In the genomic region with DNA sequence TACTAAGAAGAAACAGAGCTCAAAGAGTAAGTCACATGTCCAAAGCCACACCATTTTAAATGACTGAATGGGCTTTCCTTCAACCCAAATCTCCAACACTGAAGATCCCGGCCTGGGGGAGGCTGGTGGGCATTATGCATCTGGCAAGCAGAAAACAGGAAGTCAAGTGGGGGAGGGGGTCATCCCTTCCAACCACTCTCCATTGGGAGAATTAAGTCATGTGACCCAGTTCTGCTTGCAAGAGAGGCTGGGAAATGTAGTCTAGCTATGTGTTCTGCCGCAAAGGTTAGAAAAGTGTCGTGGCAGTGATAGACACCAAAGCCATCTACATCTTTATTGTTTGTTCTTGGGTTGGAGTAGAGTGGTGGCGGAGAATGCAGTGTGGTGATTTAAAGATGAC, we compare ENCODE assay signal across 16 mouse cellular contexts.
DNase-seq lines count a peak whose midpoint lies in the region; ATAC-seq and TF ChIP-seq lines count a peak whose summit lies in the region.
"Had no signal": no experiment of that assay in that cellular context is flagged by ENCODE, and none has a peak within 500 bp of the region (broad histone marks: within the 10 kb centered on the region; RNA-seq: fewer than 3 reads in every experiment).

No protein-coding gene starts in this region.

- H3K4me1 ChIP-seq in MEL (ENCODE audit: control insufficient read depth in 1 of 2, insufficient read depth in 2 of 2, low read length in 2 of 2) = no peaks in the 10 kb centered on the region
- H3K4me1 ChIP-seq in hindbrain, embryonic 12.5 days = no peaks in the 10 kb centered on the region
- no peaks in the 10 kb centered on the region for H3K4me1 ChIP-seq in midbrain, embryonic 15.5 days
- H3K4me1 ChIP-seq: liver, embryonic 15.5 days had no signal

- no peak overlapping the region for H3K9ac ChIP-seq in MEL (ENCODE audit: control insufficient read depth, low read depth, low read length, poor library complexity, severe bottlenecking)
- no peak overlapping the region for H3K9ac ChIP-seq in hindbrain, embryonic 12.5 days
- H3K9ac ChIP-seq in midbrain, embryonic 15.5 days = no peak overlapping the region
- H3K9ac ChIP-seq: liver, embryonic 15.5 days had no signal

- H3K27me3 ChIP-seq in MEL (ENCODE audit: control insufficient read depth in 1 of 2, insufficient read depth in 2 of 2, low read length in 2 of 2) = no peaks in the 10 kb centered on the region
- H3K27me3 ChIP-seq in hindbrain, embryonic 12.5 days = no peaks in the 10 kb centered on the region
- H3K27me3 ChIP-seq in midbrain, embryonic 15.5 days (replicated peaks) = no peaks in the 10 kb centered on the region
- H3K27me3 ChIP-seq: liver, embryonic 15.5 days had no signal

- TF ChIP-seq CTCF in MEL (IDR thresholded peaks at IDR 0.05 in 2 of 3, conservative IDR thresholded peaks at IDR 0.05 in 1 of 3; ENCODE audit: control insufficient read depth in 1 of 3, insufficient read depth in 1 of 3, low read depth in 2 of 3, low read length in 3 of 3, poor library complexity in 1 of 3, severe bottlenecking in 1 of 3) = no peak

- H3K4me3 ChIP-seq in MEL (ENCODE audit: control insufficient read depth in 1 of 2, insufficient read depth in 1 of 2, low read depth in 2 of 2, low read length in 2 of 2) = no peak overlapping the region
- no peak overlapping the region for H3K4me3 ChIP-seq in hindbrain, embryonic 12.5 days
- no peak overlapping the region for H3K4me3 ChIP-seq in midbrain, embryonic 15.5 days
- H3K4me3 ChIP-seq: liver, embryonic 15.5 days had no signal

- H3K27ac ChIP-seq in MEL (ENCODE audit: control insufficient read depth, low read depth, low read length) = no peak overlapping the region
- H3K27ac ChIP-seq in hindbrain, embryonic 12.5 days = no peak overlapping the region
- no peak overlapping the region for H3K27ac ChIP-seq in midbrain, embryonic 15.5 days
- H3K27ac ChIP-seq: liver, embryonic 15.5 days had no signal

- peak; percentile 15 for DNase-seq in A20 (ENCODE audit: low read depth, low spot score)
- DNase-seq in MEL (ENCODE audit: low read depth, low spot score) = peak; percentile 13
- DNase-seq in thymus, postnatal 10 days (ENCODE audit: low spot score in 2 of 2) = no peak
- DNase-seq in urinary bladder, postnatal 10 days (ENCODE audit: low spot score) = no peak
- no peak for DNase-seq in kidney, adult 8-10 months
- DNase-seq: adrenal gland, postnatal 25 days; cerebellum, adult 11-12 months; gastrocnemius, postnatal 10 days; heart, postnatal 4 days; left cerebral cortex, postnatal 4 days; lung, postnatal 36 days had no signal

- no peak overlapping the region for H3K4me2 ChIP-seq in hindbrain, embryonic 12.5 days (replicated peaks)
- H3K4me2 ChIP-seq in midbrain, embryonic 15.5 days = no peak overlapping the region
- H3K4me2 ChIP-seq: heart, embryonic 11.5 days; liver, embryonic 15.5 days had no signal

- no peak for TF ChIP-seq RAD21 in MEL (IDR thresholded peaks at IDR 0.05; ENCODE audit: low read depth, low read length)

- TF ChIP-seq POLR2A in MEL (IDR thresholded peaks at IDR 0.05; ENCODE audit: control insufficient read depth in 1 of 2, insufficient read depth in 1 of 2, low read depth in 1 of 2, low read length in 2 of 2, poor library complexity in 1 of 2) = no peak

- no peak for TF ChIP-seq EP300 in MEL (IDR thresholded peaks at IDR 0.05; ENCODE audit: low read depth in 1 of 2, low read length in 2 of 2)

- H3K9me3 ChIP-seq in MEL (replicated peaks; ENCODE audit: insufficient read depth, low read length) = no peaks in the 10 kb centered on the region
- H3K9me3 ChIP-seq in hindbrain, embryonic 12.5 days (replicated peaks) = no peaks in the 10 kb centered on the region; the same call in 1 of the 2 replicates
- H3K9me3 ChIP-seq in midbrain, embryonic 15.5 days = no peaks in the 10 kb centered on the region
- H3K9me3 ChIP-seq: liver, embryonic 15.5 days had no signal

- H3K79me2 ChIP-seq in MEL (ENCODE audit: control insufficient read depth, insufficient read depth, low read length, poor library complexity) = no peaks in the 10 kb centered on the region

- ATAC-seq in hindbrain, embryonic 12.5 days (ENCODE audit: low FRiP score) = peak; percentile 49; the same call in 1 of the 2 replicates
- peak; percentile 51 for ATAC-seq in midbrain, embryonic 15.5 days (replicated peaks)
- ATAC-seq: CD4-positive, CD25-positive, alpha-beta regulatory T cell, adult 4 months had no signal

- 47% methylated on average over 4 of the region's 4 CpGs for WGBS in hindbrain, embryonic 12.5 days
- WGBS in midbrain, embryonic 15.5 days = 64% methylated on average over 4 of the region's 4 CpGs

- H3K36me3 ChIP-seq in MEL (ENCODE audit: control insufficient read depth in 1 of 2, insufficient read depth in 2 of 2, low read length in 2 of 2) = no peaks in the 10 kb centered on the region
- H3K36me3 ChIP-seq in hindbrain, embryonic 12.5 days = no peaks in the 10 kb centered on the region
- H3K36me3 ChIP-seq in midbrain, embryonic 15.5 days (replicated peaks) = no peaks in the 10 kb centered on the region
- H3K36me3 ChIP-seq: liver, embryonic 15.5 days had no signal

TF ChIP-seq in MEL, 35 proteins besides CTCF, POLR2A, EP300 and RAD21:
- peak; percentile 73 for TF ChIP-seq HCFC1 (IDR thresholded peaks at IDR 0.05; ENCODE audit: low read depth, low read length)
- TF ChIP-seq CHD1 (IDR thresholded peaks at IDR 0.05; ENCODE audit: low read depth, low read length) = no peak
- TF ChIP-seq USF1 (IDR thresholded peaks at IDR 0.05; ENCODE audit: low read depth, low read length) = peak; percentile 79
- TF ChIP-seq CHD2 (IDR thresholded peaks at IDR 0.05; ENCODE audit: low read length) = no peak

Comparison
In these comparisons a context has a peak if more than half of its experiments do, and no peak if none do; other contexts are left out.
1. DNase-seq: peak in A20 (single experiment) and MEL (single experiment); none in thymus, postnatal 10 days (0 of 2), urinary bladder, postnatal 10 days (single experiment) and kidney, adult 8-10 months (0 of 2).